Mouse (Mus musculus): ENCODE data around the gene Opa1. TPM values are rescaled to one million over a fixed set of nuclear protein-coding genes. Genes with fewer than 3 reads are reported as not detected.

The Opa1 gene
- polyA plus RNA-seq, 1 experiment from 2014 or later, result 37.2 TPM

DNA sequence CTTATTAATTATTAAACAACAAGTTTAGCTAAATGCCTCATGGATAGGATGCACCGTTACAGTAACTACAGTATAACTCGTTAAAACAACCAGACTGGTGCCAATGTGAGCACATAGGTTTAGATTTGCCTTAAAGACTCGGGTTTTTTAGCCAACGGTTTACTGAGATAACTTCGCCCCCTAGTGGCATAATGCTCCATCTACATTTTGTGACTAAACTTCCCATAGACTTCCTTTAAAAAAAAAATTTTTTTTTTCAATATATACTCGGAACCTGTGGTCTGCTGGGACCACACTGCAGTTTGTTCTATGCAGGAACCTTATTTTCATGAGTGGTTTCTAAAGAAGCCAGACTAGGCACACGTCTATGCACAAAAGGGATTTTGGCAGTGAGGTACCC, 18.3 kb upstream of the Opa1 start:
- WGBS, result 5% methylated on average over 7 of the region's 7 CpGs
- H3K4me1 ChIP-seq (ENCODE audit: control insufficient read depth, insufficient read depth, low read length), result peaks cover 2% of the 10 kb centered on the region; the same call in 1 of the 2 replicates
- H3K4me2 ChIP-seq (ENCODE audit: low read depth, low read length), result peak overlapping the region; percentile 48; the same call in 1 of the 2 replicates
- H3K36me3 ChIP-seq (ENCODE audit: control insufficient read depth, insufficient read depth, low read length), result no peaks in the 10 kb centered on the region
- no peaks in the 10 kb centered on the region for H3K27me3 ChIP-seq (replicated peaks; ENCODE audit: control insufficient read depth, insufficient read depth, low read length)
- H3K9me3 ChIP-seq (ENCODE audit: control insufficient read depth, low read length), result no peaks in the 10 kb centered on the region
- H3K9ac ChIP-seq (ENCODE audit: low read depth, low read length), result no peak overlapping the region
- ATAC-seq, result peak; percentile 46
- H3K4me3 ChIP-seq (ENCODE audit: low read length), result no peak overlapping the region
- H3K27ac ChIP-seq (ENCODE audit: low read length), result no peak overlapping the region

DNA sequence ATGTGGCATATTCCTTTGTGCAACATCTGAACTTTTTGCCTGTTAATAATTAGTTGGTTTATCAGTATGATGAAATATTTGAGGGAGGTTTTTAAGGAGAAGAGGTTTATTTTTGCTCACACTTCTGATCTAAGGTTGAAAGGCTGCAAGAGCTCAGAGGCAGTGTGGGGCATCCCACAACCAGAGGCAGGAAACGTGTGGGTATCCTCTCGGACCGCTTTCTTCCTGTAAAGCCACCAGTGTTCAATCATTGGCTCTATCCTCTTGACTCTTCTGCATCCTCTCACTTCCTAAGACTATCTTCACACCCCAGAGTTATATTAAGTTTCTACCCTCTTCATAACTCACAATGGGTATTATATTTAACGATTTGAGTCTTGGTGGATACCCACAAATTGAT, 5.1 kb upstream of the Opa1 start:
- H3K4me3 ChIP-seq (ENCODE audit: low read length), result no peak overlapping the region
- ATAC-seq, result no peak
- H3K4me2 ChIP-seq (ENCODE audit: low read depth, low read length), result no peak overlapping the region
- no peaks in the 10 kb centered on the region for H3K36me3 ChIP-seq (ENCODE audit: control insufficient read depth, insufficient read depth, low read length)
- no peaks in the 10 kb centered on the region for H3K4me1 ChIP-seq (ENCODE audit: control insufficient read depth, insufficient read depth, low read length)
- H3K9ac ChIP-seq (ENCODE audit: low read depth, low read length), result no peak overlapping the region
- H3K27ac ChIP-seq (ENCODE audit: low read length), result no peak overlapping the region
- WGBS, result 64% methylated on average over 4 of the region's 4 CpGs
- no peaks in the 10 kb centered on the region for H3K27me3 ChIP-seq (replicated peaks; ENCODE audit: control insufficient read depth, insufficient read depth, low read length)
- no peaks in the 10 kb centered on the region for H3K9me3 ChIP-seq (ENCODE audit: control insufficient read depth, low read length)

- ATAC-seq, result no peak
- WGBS, result 9% methylated on average over 5 of the region's 5 CpGs
These were observed 3.5 kb upstream of the Opa1 start for GRCm38 (mm10) chr16:29575620-29576019.

DNA sequence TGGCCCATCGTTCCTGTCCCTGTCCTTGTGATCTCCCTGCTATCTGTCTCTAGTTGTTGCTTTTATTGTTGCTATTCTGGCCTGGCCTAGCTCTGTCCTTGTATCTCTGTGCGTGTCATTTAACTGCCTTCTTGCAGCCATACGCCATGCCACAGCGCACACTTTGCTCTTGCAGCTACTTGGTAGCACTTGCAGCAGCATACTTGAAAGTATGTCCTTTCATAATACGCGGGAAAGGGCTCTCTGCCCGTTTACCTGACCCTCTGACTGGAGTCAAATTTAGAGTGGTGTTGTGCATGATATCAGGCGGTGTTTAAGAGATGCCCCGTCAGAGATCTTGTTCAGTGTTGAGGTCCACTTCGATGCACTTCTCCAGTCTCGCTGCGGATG, 648 bp downstream of the Opa1 start:
- Histone ChIP-seq H3K4me2 (ENCODE audit: low read depth, low read length) (peak overlapping the region; percentile 80), H3K4me3 (ENCODE audit: low read length) (peak overlapping the region; percentile 96), H3K36me3 (ENCODE audit: control insufficient read depth, insufficient read depth, low read length) (no peaks in the 10 kb centered on the region), H3K4me1 (ENCODE audit: control insufficient read depth, insufficient read depth, low read length) (peaks cover 4% of the 10 kb centered on the region), H3K9me3 (ENCODE audit: control insufficient read depth, low read length) (no peaks in the 10 kb centered on the region), H3K27ac (ENCODE audit: low read length) (no peak overlapping the region), H3K27me3 (replicated peaks; ENCODE audit: control insufficient read depth, insufficient read depth, low read length) (no peaks in the 10 kb centered on the region), H3K9ac (ENCODE audit: low read depth, low read length) (peak overlapping the region; percentile 95)
- ATAC-seq, result peak; percentile 44
- WGBS, result 7% methylated on average over 12 of the region's 12 CpGs

More at GRCm38 (mm10) chr16:29575620-29576019, 3.5 kb upstream of the Opa1 start:
- no peak overlapping the region for H3K4me3 ChIP-seq (ENCODE audit: low read length)
- peaks cover 4% of the 10 kb centered on the region for H3K4me1 ChIP-seq (ENCODE audit: control insufficient read depth, insufficient read depth, low read length)
- no peaks in the 10 kb centered on the region for H3K27me3 ChIP-seq (replicated peaks; ENCODE audit: control insufficient read depth, insufficient read depth, low read length)
- H3K36me3 ChIP-seq (ENCODE audit: control insufficient read depth, insufficient read depth, low read length), result no peaks in the 10 kb centered on the region
- no peaks in the 10 kb centered on the region for H3K9me3 ChIP-seq (ENCODE audit: control insufficient read depth, low read length)
- H3K9ac ChIP-seq (ENCODE audit: low read depth, low read length), result no peak overlapping the region
- H3K4me2 ChIP-seq (ENCODE audit: low read depth, low read length), result no peak overlapping the region
- no peak overlapping the region for H3K27ac ChIP-seq (ENCODE audit: low read length)

GRCm38 (mm10) chr16:29592171-29592570, 13.0 kb downstream of the Opa1 start:
- H3K4me1 ChIP-seq (ENCODE audit: control insufficient read depth, insufficient read depth, low read length), result no peaks in the 10 kb centered on the region
- no peak overlapping the region for H3K4me3 ChIP-seq (ENCODE audit: low read length)
- H3K9me3 ChIP-seq (ENCODE audit: control insufficient read depth, low read length), result no peaks in the 10 kb centered on the region
- H3K36me3 ChIP-seq (ENCODE audit: control insufficient read depth, insufficient read depth, low read length), result no peaks in the 10 kb centered on the region
- no peak for ATAC-seq
- no peaks in the 10 kb centered on the region for H3K27me3 ChIP-seq (replicated peaks; ENCODE audit: control insufficient read depth, insufficient read depth, low read length)
- H3K27ac ChIP-seq (ENCODE audit: low read length), result no peak overlapping the region
- H3K4me2 ChIP-seq (ENCODE audit: low read depth, low read length), result no peak overlapping the region
- WGBS, result 82% methylated on average over 7 of the region's 7 CpGs
- no peak overlapping the region for H3K9ac ChIP-seq (ENCODE audit: low read depth, low read length)

DNA sequence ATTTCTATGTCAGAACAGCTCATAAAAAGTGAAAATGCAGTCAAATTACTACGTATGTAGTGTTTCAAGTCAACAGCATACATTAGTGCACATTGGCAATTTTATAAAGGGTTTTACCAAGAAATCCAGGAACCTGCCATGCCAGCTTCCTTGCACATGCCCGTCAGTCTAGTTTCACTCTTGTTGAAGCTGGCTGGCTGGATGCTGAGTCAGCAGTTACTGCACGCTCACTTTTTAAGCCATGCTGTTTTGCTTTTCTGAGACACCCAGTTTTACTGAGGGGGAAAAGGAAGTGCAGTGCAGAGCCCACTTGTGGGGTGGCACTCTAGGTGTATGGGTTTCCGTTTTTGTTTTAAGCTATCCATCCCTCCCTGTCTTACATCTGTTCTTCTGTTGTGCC, 18.0 kb downstream of the Opa1 start:
- Histone ChIP-seq H3K36me3 (ENCODE audit: control insufficient read depth, insufficient read depth, low read length) (no peaks in the 10 kb centered on the region), H3K27me3 (replicated peaks; ENCODE audit: control insufficient read depth, insufficient read depth, low read length) (no peaks in the 10 kb centered on the region), H3K4me3 (ENCODE audit: low read length) (no peak overlapping the region), H3K9me3 (ENCODE audit: control insufficient read depth, low read length) (no peaks in the 10 kb centered on the region), H3K4me1 (ENCODE audit: control insufficient read depth, insufficient read depth, low read length) (no peaks in the 10 kb centered on the region), H3K9ac (ENCODE audit: low read depth, low read length) (no peak overlapping the region), H3K27ac (ENCODE audit: low read length) (no peak overlapping the region), H3K4me2 (ENCODE audit: low read depth, low read length) (no peak overlapping the region)
- ATAC-seq, result no peak
- WGBS, result 91% methylated on average over 4 of the region's 4 CpGs

- Histone ChIP-seq H3K27me3 (replicated peaks; ENCODE audit: control insufficient read depth, insufficient read depth, low read length) (no peaks in the 10 kb centered on the region), H3K4me3 (ENCODE audit: low read length) (no peak overlapping the region), H3K4me1 (ENCODE audit: control insufficient read depth, insufficient read depth, low read length) (no peaks in the 10 kb centered on the region), H3K9me3 (ENCODE audit: control insufficient read depth, low read length) (no peaks in the 10 kb centered on the region), H3K27ac (ENCODE audit: low read length) (no peak overlapping the region), H3K4me2 (ENCODE audit: low read depth, low read length) (no peak overlapping the region), H3K36me3 (ENCODE audit: control insufficient read depth, insufficient read depth, low read length) (peaks cover 2% of the 10 kb centered on the region; the same call in 1 of the 2 replicates), H3K9ac (ENCODE audit: low read depth, low read length) (no peak overlapping the region)
- 89% methylated on average over 8 of the region's 8 CpGs for WGBS
- ATAC-seq, result no peak
These were observed 26.4 kb downstream of the Opa1 start for GRCm38 (mm10) chr16:29605546-29605945.

- no peak overlapping the region for H3K27ac ChIP-seq (ENCODE audit: low read length)
- no peak overlapping the region for H3K4me2 ChIP-seq (ENCODE audit: low read depth, low read length)
- H3K9me3 ChIP-seq (ENCODE audit: control insufficient read depth, low read length), result no peaks in the 10 kb centered on the region
- no peaks in the 10 kb centered on the region for H3K27me3 ChIP-seq (replicated peaks; ENCODE audit: control insufficient read depth, insufficient read depth, low read length)
- peaks cover 10% of the 10 kb centered on the region for H3K36me3 ChIP-seq (ENCODE audit: control insufficient read depth, insufficient read depth, low read length)
- peak; percentile 85 for ATAC-seq
- H3K4me1 ChIP-seq (ENCODE audit: control insufficient read depth, insufficient read depth, low read length), result no peaks in the 10 kb centered on the region
- no peak overlapping the region for H3K4me3 ChIP-seq (ENCODE audit: low read length)
- 89% methylated on average over 7 of the region's 7 CpGs for WGBS
- H3K9ac ChIP-seq (ENCODE audit: low read depth, low read length), result no peak overlapping the region
These were observed 28.0 kb downstream of the Opa1 start for GRCm38 (mm10) chr16:29607131-29607530.

GRCm38 (mm10) chr16:29614762-29615161, 35.6 kb downstream of the Opa1 start:
- ATAC-seq, result no peak
- Histone ChIP-seq H3K27me3 (replicated peaks; ENCODE audit: control insufficient read depth, insufficient read depth, low read length) (no peaks in the 10 kb centered on the region), H3K4me2 (ENCODE audit: low read depth, low read length) (no peak overlapping the region), H3K4me1 (ENCODE audit: control insufficient read depth, insufficient read depth, low read length) (no peaks in the 10 kb centered on the region; the same call in 1 of the 2 replicates), H3K27ac (ENCODE audit: low read length) (no peak overlapping the region), H3K9ac (ENCODE audit: low read depth, low read length) (no peak overlapping the region), H3K9me3 (ENCODE audit: control insufficient read depth, low read length) (no peaks in the 10 kb centered on the region), H3K36me3 (ENCODE audit: control insufficient read depth, insufficient read depth, low read length) (peaks cover 28% of the 10 kb centered on the region), H3K4me3 (ENCODE audit: low read length) (no peak overlapping the region)
- WGBS, result 75% methylated on average over 9 of the region's 9 CpGs

- H3K4me2 ChIP-seq (ENCODE audit: low read depth, low read length), result no peak overlapping the region
- H3K36me3 ChIP-seq (ENCODE audit: control insufficient read depth, insufficient read depth, low read length), result peaks cover 10% of the 10 kb centered on the region; the same call in 1 of the 2 replicates
- H3K27me3 ChIP-seq (replicated peaks; ENCODE audit: control insufficient read depth, insufficient read depth, low read length), result no peaks in the 10 kb centered on the region
- H3K27ac ChIP-seq (ENCODE audit: low read length), result no peak overlapping the region
- H3K9ac ChIP-seq (ENCODE audit: low read depth, low read length), result no peak overlapping the region
- H3K9me3 ChIP-seq (ENCODE audit: control insufficient read depth, low read length), result no peaks in the 10 kb centered on the region
- no peak overlapping the region for H3K4me3 ChIP-seq (ENCODE audit: low read length)
- H3K4me1 ChIP-seq (ENCODE audit: control insufficient read depth, insufficient read depth, low read length), result no peaks in the 10 kb centered on the region
- ATAC-seq, result no peak
- WGBS, result 82% methylated on average over 1 of the region's 1 CpGs
These were observed 49.9 kb downstream of the Opa1 start for GRCm38 (mm10) chr16:29629053-29629452.
